Mouse (Mus musculus) heart, postnatal 25 days (tissue): ENCODE results near the gene Dtnbp1. TPM values are rescaled to one million over a fixed set of nuclear protein-coding genes. Genes with fewer than 3 reads are reported as not detected.

ENCODE experiments used
- DNase-seq: peaks from one replicate; pipeline ENCODE4 v3.0.0; 2022; ENCODE audit warnings: low spot score
- intact Hi-C: fragments of 180-260 bp; cut with DNase I; formaldehyde crosslinking; loops from one replicate; pipeline ENCODE4 v1.15.1; 2025
- total RNA-seq, 2 experiments: library from RNA; stranded (reverse); gene quantifications; 2 replicates each; pipeline ENCODE4 v1.2.3; 2021

The Dtnbp1 gene
- total RNA-seq, 2 experiments from 2014 or later = 84.2 to 88.3 TPM

GRCm38 (mm10) chr13:44954232-44954568 lies 47.7 kb downstream of the Dtnbp1 start:
- no peak for DNase-seq
- intact Hi-C loops = loop anchor here (5.0 kb wide), 3 partner anchors 42 to 222 kb away; no protein-coding TSS in a partner anchor

GRCm38 (mm10) chr13:44953546-44954231 lies 48.3 kb downstream of the Dtnbp1 start:
- no peak for DNase-seq
- intact Hi-C loops = loop anchor here (5.0 kb wide), 3 partner anchors 41 to 221 kb away; no protein-coding TSS in a partner anchor

GRCm38 (mm10) chr13:44952393-44953086 lies 49.4 kb downstream of the Dtnbp1 start:
- intact Hi-C loops = loop anchor here (5.0 kb wide), 3 partner anchors 40 to 220 kb away; no protein-coding TSS in a partner anchor

GRCm38 (mm10) chr13:44948320-44949250 lies 53.4 kb downstream of the Dtnbp1 start:
- DNase-seq = no peak
- intact Hi-C loops = no loop called here

More at GRCm38 (mm10) chr13:44952393-44953086, 49.4 kb downstream of the Dtnbp1 start:
- no peak for DNase-seq

GRCm38 (mm10) chr13:44946880-44947635 lies 54.9 kb downstream of the Dtnbp1 start:
- intact Hi-C loops = no loop called here
- no peak for DNase-seq

- intact Hi-C loops = no loop called here
- DNase-seq = no peak
Observed at GRCm38 (mm10) chr13:44943618-44944017, 58.3 kb downstream of the Dtnbp1 start.

- DNase-seq = no peak
- intact Hi-C loops = no loop called here
Observed at GRCm38 (mm10) chr13:44939326-44940035, 62.5 kb downstream of the Dtnbp1 start.

- intact Hi-C loops = no loop called here
- DNase-seq = no peak
Observed at GRCm38 (mm10) chr13:44937681-44938080, 64.3 kb downstream of the Dtnbp1 start.

GRCm38 (mm10) chr13:44933575-44933974 lies 68.4 kb downstream of the Dtnbp1 start:
- DNase-seq = no peak
- intact Hi-C loops = no loop called here

- DNase-seq = no peak
- intact Hi-C loops = no loop called here
Observed at GRCm38 (mm10) chr13:44932307-44933264, 69.4 kb downstream of the Dtnbp1 start.

- intact Hi-C loops = no loop called here
- no peak for DNase-seq
Observed at GRCm38 (mm10) chr13:44926311-44926710, 75.6 kb downstream of the Dtnbp1 start.

- no peak for DNase-seq
Observed at GRCm38 (mm10) chr13:44925173-44925572, 76.8 kb downstream of the Dtnbp1 start.

GRCm38 (mm10) chr13:44924042-44924441 lies 77.9 kb downstream of the Dtnbp1 start:
- DNase-seq = no peak
- intact Hi-C loops = no loop called here

More at GRCm38 (mm10) chr13:44925173-44925572, 76.8 kb downstream of the Dtnbp1 start:
- intact Hi-C loops = no loop called here

- no peak for DNase-seq
- intact Hi-C loops = no loop called here
Observed at GRCm38 (mm10) chr13:44921721-44922120, 80.2 kb downstream of the Dtnbp1 start.

- intact Hi-C loops = no loop called here
- no peak for DNase-seq
Observed at GRCm38 (mm10) chr13:44921095-44921494, 80.9 kb downstream of the Dtnbp1 start.

GRCm38 (mm10) chr13:44918269-44918668 lies 83.7 kb downstream of the Dtnbp1 start:
- intact Hi-C loops = no loop called here
- DNase-seq = no peak

- DNase-seq = no peak
- intact Hi-C loops = no loop called here
Observed at GRCm38 (mm10) chr13:44917202-44917601, 84.7 kb downstream of the Dtnbp1 start.

GRCm38 (mm10) chr13:44915945-44916344 lies 86.0 kb downstream of the Dtnbp1 start:
- intact Hi-C loops = no loop called here

More at GRCm38 (mm10) chr13:44915945-44916344, 86.0 kb downstream of the Dtnbp1 start:
- DNase-seq = no peak
